Mouse (Mus musculus) natural killer cell, adult 2 months (primary cell): ENCODE data around the gene Pfkm.

Source experiments
- DNase-seq, 2 experiments: peaks; one replicate each; pipeline ENCODE4 v3.0.0; 2022; ENCODE audit warnings: low spot score in 2 of 2

Pfkm gene

DNA sequence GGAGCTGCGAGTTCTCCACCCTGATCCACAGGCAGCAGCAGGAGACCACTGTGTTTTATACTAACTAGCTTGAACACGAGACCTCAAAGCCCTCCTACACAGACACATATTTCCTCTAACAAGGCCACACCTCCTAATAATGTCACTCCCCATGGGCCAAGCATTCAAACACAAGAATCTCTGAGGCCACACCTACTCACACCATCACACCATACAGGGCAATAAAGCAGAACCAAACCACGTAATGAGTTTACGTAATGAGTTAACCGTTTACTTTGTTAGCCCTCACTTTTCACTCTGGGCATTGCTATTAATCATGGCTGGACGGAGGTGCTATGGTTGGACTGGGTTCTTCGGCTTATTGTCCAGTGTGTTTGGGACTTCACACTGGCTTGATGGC lies 47.4 kb downstream of the Pfkm start:
- no peak for DNase-seq

DNA sequence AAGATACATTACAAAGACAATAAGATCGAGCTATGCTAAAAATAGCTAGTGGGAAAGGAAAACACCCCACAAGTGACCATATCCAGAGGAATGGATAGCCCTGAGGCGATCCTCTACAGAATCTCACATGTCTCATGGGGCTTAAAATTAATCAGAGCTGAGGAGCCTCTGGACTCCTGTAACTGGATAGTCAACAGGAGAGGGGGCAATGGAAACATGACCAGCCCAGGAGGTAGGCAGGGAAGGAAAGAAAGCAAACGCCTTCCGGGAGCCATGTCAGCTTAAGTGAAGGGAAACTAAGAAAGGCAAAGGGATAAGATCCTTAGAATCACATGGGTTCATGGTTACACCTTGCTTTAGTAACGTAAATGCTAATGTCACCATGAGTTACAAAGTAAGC lies 48.4 kb downstream of the Pfkm start:
- no peak for DNase-seq

DNA sequence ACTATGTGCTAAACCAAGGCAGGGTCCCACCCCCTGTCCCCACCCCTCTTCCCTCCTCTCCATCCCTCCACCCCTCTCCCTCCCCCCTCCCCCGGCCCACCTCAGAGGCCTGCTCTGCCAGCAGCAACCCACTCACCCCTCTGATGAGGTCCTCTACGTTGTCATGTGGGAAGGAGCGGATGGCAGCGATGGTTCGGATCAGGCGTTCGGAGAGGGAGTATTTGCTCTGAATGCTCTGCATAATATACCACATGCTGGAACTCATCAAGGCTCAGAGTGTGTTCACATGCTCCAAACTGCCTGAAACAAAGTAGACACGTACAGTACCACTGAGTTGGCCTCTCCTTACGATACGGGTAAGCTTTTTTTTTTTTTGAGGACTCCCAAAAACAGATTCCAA lies 50.1 kb downstream of the Pfkm start:
- DNase-seq, result no peak

DNA sequence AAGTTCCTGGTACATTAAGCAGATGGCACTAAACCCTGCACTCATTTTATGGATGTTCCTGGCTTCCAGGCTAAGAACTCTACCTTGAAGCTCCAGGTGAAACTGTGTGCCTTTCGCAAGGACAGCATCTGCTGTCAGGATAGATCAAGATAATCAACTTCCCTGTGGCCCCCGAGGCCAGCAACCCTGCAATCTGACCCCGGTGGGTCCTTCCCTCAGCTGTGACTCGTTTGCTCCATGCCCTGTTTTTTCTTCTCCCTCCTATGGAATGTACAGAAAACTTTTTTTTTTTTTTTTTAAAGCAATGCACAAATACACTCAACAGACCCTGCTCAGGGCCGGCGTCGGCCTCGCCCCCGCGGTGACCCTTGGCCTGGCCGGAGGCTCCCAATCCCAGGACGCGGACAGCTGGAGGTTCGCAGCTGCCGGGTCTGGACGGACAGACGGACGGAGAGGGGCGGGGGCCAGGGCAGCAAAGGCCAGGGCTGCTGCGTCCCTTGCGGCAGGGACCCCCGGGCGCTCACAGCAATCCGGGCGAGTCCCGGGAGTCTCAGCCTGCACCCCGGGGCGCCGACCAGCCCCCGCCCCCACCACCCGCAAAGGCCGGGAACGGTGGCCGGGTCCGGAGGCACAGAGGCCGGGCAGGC lies 52.6 kb downstream of the Pfkm start:
- DNase-seq, result no peak

DNA sequence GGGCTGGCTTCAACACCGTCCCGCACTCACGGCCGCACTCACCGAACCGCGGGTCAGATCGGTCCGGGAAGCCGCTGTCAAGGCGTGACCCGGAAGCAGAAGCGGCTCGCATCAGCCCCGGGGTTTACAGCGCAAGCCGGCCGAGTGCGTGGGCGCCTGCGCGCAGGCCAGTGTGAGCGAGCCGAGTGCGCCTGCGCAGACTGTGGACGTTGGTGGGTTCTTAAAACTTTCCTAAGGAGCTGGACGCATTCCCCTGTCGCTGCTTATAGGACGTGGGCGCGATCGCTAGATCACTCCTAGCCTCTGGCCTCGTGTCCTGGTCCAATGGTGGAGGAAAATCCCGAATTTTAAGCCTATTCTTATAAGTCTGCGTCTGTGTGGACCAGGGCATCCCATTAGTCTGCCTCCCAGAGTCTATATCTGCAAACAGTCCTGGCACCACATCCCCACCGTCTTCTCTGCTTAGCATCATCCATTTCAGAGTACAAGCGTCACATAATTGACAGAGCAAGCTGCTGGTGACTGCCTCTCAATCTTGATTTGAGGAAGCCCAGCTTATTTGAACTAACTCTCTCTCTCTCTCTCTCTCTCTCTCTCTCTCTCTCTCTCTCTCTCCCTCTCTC lies 53.3 kb downstream of the Pfkm start:
- DNase-seq, result peak; percentile 85 to 89

DNA sequence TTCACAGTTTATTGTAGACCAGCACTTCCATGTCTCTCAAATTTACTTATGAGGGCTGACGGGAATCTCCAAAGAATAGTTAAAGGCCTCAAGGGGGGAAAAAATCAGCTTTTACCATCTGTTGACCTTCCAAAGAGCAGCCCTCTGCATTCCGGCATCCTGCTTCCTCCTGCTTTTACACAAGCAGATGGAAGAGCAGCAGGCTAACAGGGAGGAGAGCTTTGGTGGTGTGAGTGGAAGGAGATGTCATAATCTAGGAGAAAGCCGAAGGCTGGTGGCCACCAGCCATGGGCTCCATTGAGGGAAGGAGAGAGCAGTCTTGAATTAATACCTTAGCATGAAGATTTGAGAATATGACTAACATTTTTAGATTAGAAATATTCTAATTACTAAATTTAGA lies 56.0 kb downstream of the Pfkm start:
- DNase-seq, result no peak

DNA sequence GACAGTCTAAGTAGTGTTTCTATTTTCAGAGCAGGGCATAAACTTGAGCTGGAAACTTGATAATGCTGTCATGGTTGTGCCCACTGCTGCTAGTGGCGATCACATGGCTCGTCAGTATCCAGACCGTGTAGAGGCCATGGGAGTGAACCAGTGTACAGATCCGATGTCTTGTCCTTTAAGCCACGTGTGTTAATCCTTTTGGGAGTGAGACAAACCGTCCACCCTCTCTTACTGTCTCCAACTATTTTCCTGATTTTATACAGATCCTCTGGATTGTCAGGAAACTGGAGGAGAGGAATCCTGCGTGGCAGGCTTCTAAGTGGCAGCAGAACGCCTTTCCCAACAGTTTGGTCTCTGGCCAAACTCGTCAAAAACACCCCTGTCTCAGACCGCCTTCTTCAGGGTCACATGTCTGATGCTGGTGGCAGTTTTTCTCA lies 56.8 kb downstream of the Pfkm start:
- DNase-seq, result no peak

DNA sequence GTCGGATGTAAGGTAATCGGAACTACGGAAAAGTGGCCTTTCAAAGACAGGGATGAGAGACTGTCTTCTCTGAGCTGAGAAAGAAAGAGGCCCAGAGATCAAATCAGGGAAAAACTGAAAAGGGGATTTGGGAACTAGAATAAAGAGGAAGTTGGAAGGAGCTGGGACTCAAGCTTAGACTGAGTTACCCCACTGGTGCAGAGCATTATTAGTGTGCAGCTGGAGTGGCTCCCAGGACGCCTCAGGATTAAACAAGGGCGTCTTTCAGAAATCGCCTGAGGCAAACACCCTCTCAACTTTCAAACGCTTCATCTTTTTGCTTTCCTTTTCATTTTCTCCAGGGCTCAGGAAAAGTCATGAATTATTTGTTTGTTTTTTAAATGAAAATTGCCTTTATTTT lies 60.5 kb downstream of the Pfkm start:
- no peak for DNase-seq

DNA sequence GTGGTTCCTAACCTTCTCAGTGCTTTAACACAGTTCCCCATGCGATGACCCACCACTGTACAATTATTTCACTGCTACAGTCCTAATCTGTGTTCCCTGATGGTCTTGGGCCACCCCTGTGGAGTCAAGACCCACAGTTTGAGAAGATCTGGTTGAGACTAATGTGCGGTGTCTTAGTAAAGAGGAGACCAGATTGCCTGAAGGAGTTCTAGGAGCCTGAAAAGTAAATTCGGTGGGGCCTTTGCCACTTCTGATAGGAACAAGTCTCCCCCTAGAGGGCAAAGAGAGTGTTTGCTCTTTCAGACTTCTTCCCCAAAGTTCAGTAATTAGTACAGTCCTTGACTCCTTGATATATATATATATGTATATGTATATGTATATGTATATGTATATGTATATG lies 61.2 kb downstream of the Pfkm start:
- DNase-seq, result peak; percentile 27 to 29

DNA sequence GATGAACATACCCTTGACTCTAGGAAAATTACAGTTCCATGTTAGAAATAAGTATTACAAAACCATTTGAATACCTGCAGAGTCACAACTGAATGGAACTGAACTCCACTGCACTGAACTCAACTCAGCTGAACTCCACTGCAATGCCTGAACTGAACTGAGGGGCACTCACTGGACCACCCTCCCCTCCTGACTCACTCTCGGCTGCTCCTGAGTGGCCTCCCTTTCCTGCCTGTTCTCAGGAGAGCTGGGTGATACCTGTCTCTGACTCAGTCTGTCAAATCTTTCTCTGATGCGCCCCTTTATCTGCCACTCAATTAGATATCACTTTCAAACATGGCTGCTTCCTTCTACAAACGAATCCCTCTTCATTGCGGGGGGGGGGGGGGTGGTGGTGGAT lies 61.8 kb downstream of the Pfkm start:
- no peak for DNase-seq

DNA sequence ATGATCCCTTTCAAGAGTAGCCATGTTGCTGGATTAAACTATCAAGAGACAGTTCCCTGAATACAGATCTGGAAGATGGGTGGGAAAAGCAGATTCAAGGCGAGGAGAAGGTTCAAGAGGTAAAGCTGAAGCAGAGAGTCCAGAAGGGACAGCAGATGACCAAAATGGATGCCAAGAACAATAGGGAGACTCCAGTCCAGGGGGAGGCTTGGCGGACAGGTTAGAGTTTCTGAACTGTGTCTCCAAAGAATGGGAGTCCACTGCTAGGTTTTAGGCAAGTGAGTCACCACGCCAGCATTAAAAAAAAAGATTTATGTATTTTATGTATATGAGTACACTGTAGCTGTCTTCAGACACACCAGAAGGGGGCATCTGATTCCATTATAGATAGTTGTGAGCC lies 62.2 kb downstream of the Pfkm start:
- no peak for DNase-seq

DNA sequence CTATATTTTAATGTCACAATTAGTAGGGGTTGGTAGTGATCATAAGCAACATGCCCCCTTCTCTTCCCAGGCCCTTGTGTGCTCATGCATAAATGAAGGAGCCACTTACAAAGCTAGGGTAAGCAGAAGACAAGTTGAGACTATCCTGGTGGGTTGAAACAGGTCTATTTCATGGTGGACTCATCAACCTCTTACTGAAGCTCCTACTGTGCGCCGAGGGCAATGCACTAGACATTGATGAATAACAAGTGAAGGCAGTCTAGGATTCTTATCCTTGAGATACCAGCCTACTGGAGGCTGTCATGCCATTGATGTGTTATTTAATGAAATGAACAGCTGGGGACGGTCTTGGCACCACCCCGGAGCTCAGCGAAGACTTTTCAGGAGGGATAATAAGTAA lies 62.9 kb downstream of the Pfkm start:
- DNase-seq, result no peak

DNA sequence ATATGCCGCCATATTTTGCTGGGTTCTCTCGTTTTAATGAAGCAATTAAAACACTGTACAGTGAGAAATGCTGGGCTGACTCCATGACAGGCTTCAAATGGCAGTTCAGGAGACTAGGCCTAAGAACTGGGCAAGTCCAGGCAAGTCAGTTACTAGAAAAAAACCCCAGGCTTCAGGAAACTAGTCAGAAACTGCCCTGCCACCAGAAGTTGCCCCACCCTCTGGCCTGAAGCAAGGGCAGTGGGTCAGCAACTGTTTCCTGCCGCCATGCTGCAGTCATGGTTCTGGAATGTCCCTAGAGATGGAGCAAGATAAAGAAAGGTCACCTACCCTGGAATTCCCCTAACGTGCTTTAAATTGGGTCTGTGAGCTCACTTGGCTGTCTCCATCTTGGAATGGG lies 63.6 kb downstream of the Pfkm start:
- peak in 1 of 2 experiments; percentile 30 for DNase-seq

DNA sequence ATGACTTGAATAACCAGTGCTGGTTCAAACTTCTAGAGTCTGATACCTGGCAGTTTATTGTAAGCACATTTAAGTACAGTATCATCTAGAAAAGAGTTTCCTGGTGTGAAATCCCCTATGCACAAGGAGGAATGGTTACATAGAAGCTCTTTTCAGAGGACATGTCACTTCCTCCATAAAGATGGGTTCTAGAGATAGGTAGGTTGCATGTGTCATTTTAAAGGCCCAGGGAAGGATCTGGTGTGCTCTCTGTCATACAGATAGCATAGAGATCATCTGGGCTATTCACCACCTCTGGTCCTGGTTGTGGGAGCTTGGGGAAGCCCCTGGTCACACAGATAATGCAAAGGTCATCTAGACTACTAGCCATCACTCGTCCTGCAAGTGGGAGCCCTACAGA lies 64.9 kb downstream of the Pfkm start:
- DNase-seq, result no peak

DNA sequence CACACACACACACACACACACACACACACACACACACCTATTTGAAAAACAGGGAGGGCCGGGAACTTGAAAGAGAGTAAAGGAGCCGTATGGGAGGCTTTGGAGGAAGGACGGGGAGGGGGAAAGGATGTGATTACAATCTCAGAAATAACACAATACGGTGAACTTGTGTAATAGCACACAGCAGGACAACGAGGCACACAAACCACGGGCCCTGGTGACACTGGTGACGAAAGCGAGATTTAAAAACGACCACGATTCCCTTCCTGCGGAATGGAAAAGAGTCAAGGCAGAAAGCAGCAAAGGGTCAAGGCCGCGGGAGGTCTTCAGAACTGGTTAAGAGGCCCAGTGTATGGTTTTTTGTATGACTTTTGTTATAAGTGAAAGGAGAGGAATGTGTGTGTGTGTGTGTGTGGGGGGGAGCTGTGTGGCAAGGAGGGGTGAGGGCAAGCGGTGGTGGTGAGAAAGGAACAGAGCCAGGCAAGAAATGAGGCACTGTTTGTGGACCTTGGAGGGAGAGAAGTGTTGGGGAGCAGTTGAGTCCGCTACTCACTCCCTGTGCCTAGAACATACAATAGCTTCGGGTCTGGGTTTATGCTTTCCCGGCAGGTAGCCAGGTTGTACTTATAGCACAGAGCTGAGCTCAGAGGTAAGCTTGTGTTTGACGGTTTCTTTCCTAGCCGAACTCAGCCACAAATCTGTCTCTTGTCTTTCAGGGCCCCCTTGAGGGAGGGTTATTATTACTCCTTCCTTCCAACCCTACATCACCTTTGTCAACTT lies 68.8 kb downstream of the Pfkm start:
- no peak for DNase-seq

DNA sequence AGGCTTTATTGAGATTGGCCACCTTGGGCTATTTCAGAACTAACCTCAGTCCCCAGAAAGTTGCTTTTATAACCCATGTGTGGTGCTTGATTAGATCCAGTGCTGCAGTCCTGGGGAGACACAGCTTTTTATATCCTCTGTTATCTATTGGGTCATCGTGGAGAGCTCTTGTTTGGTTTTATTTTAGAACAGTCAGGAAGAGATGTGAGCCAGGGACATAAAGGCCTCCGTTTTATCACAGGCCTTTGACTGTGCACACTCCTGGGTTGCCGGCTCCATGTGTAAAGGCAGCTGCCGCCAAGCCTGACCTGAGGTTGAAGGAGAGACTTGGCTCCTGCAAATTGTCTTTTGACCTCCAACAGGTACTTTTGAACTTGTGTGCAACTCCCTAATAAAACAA lies 70.2 kb downstream of the Pfkm start:
- DNase-seq, result no peak

DNA sequence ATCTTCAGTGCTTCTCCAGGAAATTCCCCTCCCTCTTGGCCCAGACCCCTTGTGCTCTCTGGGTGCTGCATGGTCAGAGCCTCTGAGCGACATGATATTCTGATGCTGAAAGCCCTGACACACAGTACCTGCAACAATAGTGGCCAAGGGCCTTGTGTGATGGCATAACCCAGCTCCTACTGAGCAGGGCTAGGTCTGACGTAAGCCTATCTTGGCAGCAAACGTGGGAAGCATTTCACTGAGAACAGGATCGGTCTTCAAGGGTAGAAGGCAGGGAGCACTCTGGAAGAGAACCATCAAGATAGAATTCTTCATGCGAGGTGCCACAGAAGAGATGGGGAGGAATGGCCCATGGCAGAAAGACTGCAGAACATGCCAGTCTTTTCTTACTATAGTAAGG lies 73.1 kb downstream of the Pfkm start, which contains the start of gene Asb8:
Gene Asb8 (minus strand): TSS at position 101 of the 400 bp plus-strand sequence.
- DNase-seq, result no peak

DNA sequence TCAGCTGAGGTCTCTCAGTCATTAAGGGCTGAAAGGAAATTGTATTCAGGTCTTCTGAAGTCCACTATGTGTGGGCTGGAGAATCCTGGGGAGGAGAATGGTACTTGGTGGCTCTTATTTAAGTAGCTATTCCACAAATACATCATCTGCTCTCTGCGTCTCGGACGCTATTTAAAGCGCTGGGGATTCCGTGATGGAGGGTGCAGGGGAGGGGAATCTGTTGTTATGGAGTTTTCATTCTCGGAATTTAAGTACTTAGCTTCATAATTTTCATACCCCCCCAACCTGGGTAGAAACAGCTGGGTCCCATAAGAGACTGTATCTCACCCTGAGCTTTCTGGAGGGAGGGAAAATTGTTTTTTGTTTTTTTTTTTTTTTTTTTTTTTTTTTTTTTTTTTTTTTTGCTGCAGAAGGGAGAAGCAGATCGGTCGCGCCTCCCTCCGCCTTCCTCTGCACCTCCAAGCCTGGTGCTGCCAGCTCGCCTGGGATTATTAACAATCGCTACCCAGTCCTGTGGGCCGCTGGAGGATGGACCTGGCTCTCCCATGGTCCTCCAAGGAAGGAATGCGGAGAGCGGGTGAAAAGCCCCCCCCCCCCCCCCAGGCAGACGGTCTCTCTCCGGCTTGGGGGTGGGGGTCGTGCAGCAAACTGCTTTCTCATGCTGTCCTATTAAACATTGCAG lies 74.7 kb downstream of the Pfkm start, which contains the start of gene Ccdc184:
Gene Ccdc184 (plus strand): TSS at position 196 of the 682 bp plus-strand sequence.
- no peak for DNase-seq

DNA sequence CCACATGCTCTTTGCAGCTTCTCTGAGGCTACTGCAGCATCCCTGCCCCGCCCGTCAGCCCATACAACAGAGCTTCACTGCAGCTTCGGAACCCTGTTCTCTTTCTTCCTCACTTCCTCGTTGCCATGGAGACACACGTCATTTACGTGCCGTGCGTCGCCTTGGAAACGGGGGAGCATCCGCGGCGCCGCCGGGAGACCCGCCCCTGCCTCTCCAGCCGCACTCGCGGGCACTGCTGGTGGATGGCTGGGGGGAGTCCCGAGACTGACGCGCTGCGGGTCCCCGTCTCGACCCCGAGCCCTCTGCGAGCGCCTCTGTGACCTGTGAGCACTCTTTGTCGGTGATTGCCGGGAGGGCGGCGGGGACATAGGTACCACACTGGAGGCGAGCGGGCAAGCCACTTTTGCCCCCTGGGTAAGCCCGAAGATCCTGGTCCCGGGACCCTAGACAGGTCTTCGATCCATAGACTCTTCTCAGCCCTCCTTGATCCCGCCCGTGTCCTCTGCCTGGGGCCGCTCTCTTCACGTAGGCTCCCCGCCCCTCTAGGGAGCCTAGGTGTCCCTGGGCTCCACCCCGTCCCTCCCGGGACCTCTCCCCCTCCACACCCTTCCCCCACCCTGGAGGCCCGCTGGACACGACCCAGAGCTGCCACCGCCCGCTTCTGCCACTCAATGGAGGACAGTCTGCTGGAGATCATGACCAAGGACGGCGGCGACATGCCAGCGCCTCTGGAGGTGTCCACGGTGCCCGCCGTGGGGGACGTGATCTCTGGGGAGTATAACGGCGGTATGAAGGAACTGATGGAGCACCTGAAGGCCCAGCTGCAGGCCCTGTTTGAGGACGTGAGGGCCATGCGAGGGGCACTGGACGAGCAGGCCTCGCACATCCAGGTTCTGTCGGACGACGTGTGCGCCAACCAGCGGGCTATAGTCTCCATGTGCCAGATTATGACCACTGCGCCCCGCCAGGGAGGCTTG lies 75.5 kb downstream of the Pfkm start:
- peak; percentile 70 to 76 for DNase-seq

DNA sequence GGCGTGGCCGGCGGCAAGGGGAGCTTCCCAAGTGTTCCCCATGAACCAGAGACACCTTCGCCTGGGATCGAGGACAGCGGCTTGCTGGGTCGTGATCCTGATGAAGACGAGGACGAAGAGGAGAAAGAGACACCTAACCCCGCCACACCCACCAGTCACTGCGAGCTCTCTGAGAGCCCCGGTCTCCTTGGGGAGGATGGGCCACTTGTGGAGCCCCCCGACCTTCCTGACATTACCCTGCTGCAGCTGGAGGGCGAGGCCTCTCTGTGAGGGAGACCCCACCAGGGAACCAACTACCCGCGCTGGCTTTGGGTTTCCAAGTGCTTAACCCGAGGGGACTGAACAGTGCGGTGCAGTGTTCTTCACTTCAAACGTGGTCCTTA lies 76.2 kb downstream of the Pfkm start:
- no peak for DNase-seq

DNA sequence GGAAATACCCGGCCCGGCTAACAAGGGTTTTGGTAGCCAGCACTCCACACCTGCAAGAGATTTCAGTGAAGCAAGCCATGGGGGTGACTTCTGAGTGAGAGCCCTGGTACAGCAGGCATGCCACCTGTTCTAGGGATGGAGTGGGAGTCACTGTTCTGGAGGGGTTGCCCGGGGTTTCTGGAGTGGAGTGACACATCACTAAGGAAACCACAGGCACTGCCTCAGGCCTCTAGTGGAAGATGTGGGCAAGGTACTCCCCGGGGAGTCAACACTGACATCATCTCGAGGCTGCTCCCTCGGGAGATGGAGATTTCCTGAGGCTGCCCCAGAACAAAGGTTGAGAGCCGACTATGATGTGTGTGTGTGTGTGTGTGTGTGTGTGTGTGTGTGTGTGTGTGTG lies 78.0 kb downstream of the Pfkm start:
- no peak for DNase-seq
